Mouse (Mus musculus) spleen, postnatal 36 days (tissue): ENCODE results near the gene Nfil3.

Experiments
- DNase-seq, 2 experiments: peaks; one replicate each; pipeline ENCODE4 v3.0.0; 2022; ENCODE audit warnings: low spot score in 2 of 2, mixed read lengths in 1 of 2

Gene Nfil3

DNA sequence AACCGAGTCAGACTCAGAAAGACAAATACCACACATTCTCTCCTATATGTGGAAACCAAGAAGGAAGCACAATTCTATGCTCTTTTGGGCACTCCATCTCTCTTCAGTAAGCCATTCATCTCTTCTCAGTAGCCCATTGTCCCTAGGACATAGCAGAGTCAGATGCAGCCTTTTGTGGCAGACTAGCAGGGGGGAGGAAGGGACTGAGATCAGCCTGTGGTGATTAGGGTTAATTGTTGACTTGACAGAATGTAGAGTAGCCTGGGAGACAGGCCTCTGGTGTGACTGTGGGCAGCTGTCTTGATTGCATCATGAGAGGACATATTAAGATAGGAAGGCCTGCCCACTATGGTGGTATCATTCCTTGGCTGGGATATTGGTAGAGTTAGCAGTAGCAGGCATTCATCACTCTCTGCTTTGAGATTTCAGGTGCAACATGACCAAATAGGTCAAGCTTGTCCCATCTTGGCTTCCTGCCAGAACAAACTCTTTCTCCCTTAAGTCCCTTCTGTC lies 37.9 kb downstream of the Nfil3 start:
- no peak for DNase-seq

GRCm38 (mm10) chr13:52940956-52941355 lies 39.9 kb downstream of the Nfil3 start:
- DNase-seq = no peak

- DNase-seq = no peak
These were observed 50.3 kb downstream of the Nfil3 start for GRCm38 (mm10) chr13:52930582-52930981.

GRCm38 (mm10) chr13:52929209-52930171 lies 51.4 kb downstream of the Nfil3 start, which contains the start of gene Auh:
Gene Auh, minus strand, starts transcription at chr13:52929681.
- peak; percentile 81 to 87 for DNase-seq

- DNase-seq = no peak
These were observed 52.5 kb downstream of the Nfil3 start for GRCm38 (mm10) chr13:52928392-52928791.

DNA sequence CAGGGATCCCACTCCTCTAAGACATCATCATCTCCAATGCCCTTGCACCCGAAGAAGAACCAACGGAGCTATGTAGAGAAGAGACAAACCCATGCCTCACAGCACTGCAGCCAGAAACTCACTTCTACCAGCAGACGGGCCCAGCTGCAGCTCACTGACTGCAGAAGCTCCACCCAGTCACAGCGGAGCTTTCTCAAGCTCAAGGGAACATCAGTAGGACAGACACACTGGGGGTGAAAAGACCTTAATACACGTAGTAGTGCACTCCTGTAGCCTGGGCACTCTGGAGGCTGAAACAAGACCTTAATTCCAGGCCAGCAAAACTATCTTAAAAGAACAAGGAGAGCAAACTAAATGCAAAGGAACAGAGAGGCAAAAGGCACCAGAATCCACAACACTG lies 56.4 kb downstream of the Nfil3 start:
- DNase-seq = no peak

GRCm38 (mm10) chr13:52921966-52922365 lies 58.9 kb downstream of the Nfil3 start:
- no peak for DNase-seq

DNA sequence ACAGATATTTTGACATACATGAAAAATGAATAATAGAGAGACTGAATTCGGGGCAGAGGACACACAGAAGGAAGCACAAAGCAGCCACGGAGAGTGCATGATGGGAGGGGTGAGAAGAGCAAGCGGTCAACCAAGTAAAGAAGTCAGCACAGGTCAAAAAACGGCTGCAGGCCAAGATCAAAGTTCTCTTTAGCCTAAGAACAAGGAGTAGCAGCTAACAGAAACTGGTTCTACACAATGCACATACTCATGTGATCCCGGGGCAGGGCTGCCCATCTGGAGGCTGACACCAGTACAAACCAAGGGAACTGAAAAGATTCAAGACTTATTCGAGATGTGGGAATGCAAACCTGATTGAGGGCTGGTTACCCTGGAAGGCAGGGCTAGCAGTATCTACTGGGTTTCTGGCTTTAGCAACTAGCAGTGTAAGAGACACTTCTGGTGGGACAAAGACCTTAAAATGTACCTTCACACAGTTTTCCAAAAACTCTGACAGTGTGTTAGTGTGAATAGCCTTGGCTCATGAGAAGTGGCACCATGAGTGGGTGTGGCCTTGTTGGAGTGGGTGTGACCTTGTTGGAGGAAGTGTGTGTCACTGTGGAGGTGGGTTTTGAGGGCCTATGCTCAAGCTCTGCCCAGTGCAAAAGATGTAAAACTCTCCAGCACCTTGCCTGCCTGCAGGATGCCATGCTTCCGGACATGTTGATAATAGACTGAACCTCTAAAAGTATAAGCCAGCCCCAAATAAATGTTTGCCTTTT lies 59.6 kb downstream of the Nfil3 start:
- no peak for DNase-seq

DNA sequence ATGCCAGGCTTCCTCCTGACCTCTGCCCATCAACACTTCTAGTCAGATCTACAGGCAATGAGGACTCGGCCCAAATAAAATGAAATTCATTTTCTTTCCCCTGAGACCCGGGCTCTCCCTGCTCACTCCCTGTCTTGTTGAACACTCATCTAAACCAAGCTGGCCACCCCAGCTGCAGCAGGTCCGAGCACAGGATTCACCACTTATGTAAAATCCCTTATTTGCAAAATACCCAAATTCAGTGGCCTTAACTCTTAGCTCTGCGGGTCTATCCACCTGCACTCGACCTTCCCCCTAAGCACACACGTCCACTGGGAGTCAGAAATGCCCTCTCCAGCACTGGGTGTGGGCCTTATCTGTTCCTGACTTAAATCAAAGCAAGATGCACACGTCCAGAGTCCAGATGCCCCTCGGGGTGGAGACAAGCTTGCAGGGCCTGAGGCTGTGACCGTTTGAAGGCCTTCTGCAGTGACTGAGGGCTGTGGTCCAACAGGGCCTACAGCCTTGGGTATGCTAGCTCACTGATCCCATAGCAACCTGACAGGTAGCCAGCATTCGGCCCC lies 61.0 kb downstream of the Nfil3 start:
- DNase-seq = no peak

DNA sequence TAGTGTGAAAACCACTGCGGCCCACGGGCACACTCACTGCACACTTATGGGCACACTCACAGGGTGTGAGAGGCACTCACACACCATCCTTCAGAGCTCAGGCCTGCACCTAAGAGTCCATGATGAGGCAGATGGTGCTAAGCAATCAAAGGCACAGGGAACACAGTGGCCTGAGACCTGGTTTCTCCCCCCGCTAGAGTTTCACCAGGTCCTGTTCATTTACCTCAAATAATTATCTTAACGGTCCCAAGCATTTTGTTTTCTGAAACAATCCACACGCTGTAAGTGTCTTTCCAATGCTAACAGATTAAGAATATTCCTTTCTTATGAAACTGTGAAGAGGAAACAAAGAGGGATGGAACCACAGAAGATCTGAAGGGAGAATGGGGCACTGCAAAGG lies 62.5 kb downstream of the Nfil3 start:
- no peak for DNase-seq
